Mouse (Mus musculus): ENCODE results near the gene Alkbh2.

DNA sequence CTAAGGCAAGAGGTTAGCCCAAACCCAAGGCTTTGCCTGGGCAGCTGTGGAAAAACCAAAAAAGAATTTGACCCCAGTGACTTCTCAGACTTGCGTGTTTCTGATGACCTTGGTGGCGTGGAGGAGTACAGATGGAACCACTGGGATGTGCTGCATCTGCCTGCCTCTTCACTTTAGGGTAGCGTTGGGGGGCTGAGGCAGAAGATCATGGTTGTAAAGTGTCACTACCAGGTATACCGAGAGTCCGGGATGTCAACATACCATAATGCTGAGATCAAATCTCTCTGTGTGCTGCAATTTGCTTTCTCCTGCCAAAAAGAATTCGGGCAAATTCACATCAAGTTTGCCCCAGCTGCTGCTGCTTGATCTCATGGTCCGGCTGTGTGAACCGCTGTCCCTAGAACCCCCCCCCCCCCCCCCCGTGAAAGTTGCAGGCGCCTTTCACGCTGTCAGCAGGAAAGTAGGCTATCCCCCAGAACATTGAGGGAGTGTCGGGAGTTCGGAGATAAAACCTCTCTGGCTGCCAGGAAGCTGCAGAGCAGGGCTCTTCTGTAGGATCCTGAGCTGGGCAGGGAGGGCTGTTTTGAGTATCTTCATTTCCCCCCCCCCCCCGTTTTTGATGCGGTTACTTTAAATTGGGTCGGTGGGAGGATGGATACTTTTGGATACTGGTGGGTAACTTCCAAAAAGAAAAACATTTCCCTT lies 46.0 kb upstream of the Alkbh2 start:
- no peak for TF ChIP-seq ZC3H11A (IDR thresholded peaks at IDR 0.05; ENCODE audit: low read depth, low read length)
- no peak for TF ChIP-seq CTCF (IDR thresholded peaks at IDR 0.05 in 2 of 3, conservative IDR thresholded peaks at IDR 0.05 in 1 of 3; ENCODE audit: control insufficient read depth in 1 of 3, insufficient read depth in 1 of 3, low read depth in 2 of 3, low read length in 3 of 3, poor library complexity in 1 of 3, severe bottlenecking in 1 of 3)

Data from MEL (cell line).